Mouse (Mus musculus): ENCODE results near the gene Ust. TPM values are rescaled to one million over a fixed set of nuclear protein-coding genes. Genes with fewer than 3 reads are reported as not detected.

Ust gene
- polyA plus RNA-seq, 1 experiment from 2014 or later = 4.1 TPM

GRCm38 (mm10) chr10:8199026-8199756, 319.4 kb downstream of the Ust start:
- no peaks in the 10 kb centered on the region for H3K36me3 ChIP-seq
- no peak overlapping the region for H3K27ac ChIP-seq
- WGBS = 93% methylated on average over 9 of the region's 9 CpGs
- H3K4me2 ChIP-seq = no peak overlapping the region
- no peak overlapping the region for H3K9ac ChIP-seq
- no peaks in the 10 kb centered on the region for H3K9me3 ChIP-seq
- ATAC-seq (ENCODE audit: low FRiP score) = no peak
- H3K4me1 ChIP-seq (replicated peaks) = peaks cover 7% of the 10 kb centered on the region; the same call in 1 of the 2 replicates
- H3K4me3 ChIP-seq = no peak overlapping the region
- no peaks in the 10 kb centered on the region for H3K27me3 ChIP-seq

GRCm38 (mm10) chr10:8197661-8198060, 321.0 kb downstream of the Ust start:
- peaks cover 7% of the 10 kb centered on the region; the same call in 1 of the 2 replicates for H3K4me1 ChIP-seq (replicated peaks)
- no peaks in the 10 kb centered on the region for H3K9me3 ChIP-seq
- H3K4me2 ChIP-seq = no peak overlapping the region
- no peaks in the 10 kb centered on the region for H3K36me3 ChIP-seq
- H3K27me3 ChIP-seq = no peaks in the 10 kb centered on the region
- 56% methylated on average over 2 of the region's 2 CpGs for WGBS
- H3K4me3 ChIP-seq = no peak overlapping the region
- H3K27ac ChIP-seq = no peak overlapping the region
- ATAC-seq (ENCODE audit: low FRiP score) = no peak
- no peak overlapping the region for H3K9ac ChIP-seq

GRCm38 (mm10) chr10:8196300-8196699, 322.3 kb downstream of the Ust start:
- no peak overlapping the region for H3K4me3 ChIP-seq
- peaks cover 7% of the 10 kb centered on the region; the same call in 1 of the 2 replicates for H3K4me1 ChIP-seq (replicated peaks)
- no peak overlapping the region for H3K9ac ChIP-seq
- H3K27me3 ChIP-seq = no peaks in the 10 kb centered on the region
- H3K9me3 ChIP-seq = no peaks in the 10 kb centered on the region
- H3K27ac ChIP-seq = no peak overlapping the region
- peak; percentile 90 for ATAC-seq (ENCODE audit: low FRiP score)
- H3K4me2 ChIP-seq = no peak overlapping the region
- 3% methylated on average over 2 of the region's 2 CpGs for WGBS
- no peaks in the 10 kb centered on the region for H3K36me3 ChIP-seq

GRCm38 (mm10) chr10:8195730-8196129, 322.9 kb downstream of the Ust start:
- H3K27ac ChIP-seq = no peak overlapping the region
- 54% methylated on average over 6 of the region's 6 CpGs for WGBS
- H3K9ac ChIP-seq = no peak overlapping the region
- no peak overlapping the region for H3K4me2 ChIP-seq
- no peaks in the 10 kb centered on the region for H3K36me3 ChIP-seq
- ATAC-seq (ENCODE audit: low FRiP score) = peak; percentile 34; the same call in 1 of the 2 replicates
- peaks cover 7% of the 10 kb centered on the region; the same call in 1 of the 2 replicates for H3K4me1 ChIP-seq (replicated peaks)
- H3K27me3 ChIP-seq = no peaks in the 10 kb centered on the region
- H3K9me3 ChIP-seq = no peaks in the 10 kb centered on the region
- H3K4me3 ChIP-seq = no peak overlapping the region

- WGBS = 89% methylated on average over 5 of the region's 5 CpGs
- no peak for ATAC-seq (ENCODE audit: low FRiP score)
Observed at GRCm38 (mm10) chr10:8189331-8189981, 329.2 kb downstream of the Ust start.

GRCm38 (mm10) chr10:8185586-8185985, 333.0 kb downstream of the Ust start:
- H3K4me2 ChIP-seq = no peak overlapping the region
- no peaks in the 10 kb centered on the region for H3K9me3 ChIP-seq
- H3K27ac ChIP-seq = no peak overlapping the region
- no peak overlapping the region for H3K4me3 ChIP-seq
- H3K4me1 ChIP-seq (replicated peaks) = no peaks in the 10 kb centered on the region
- 91% methylated on average over 4 of the region's 4 CpGs for WGBS
- ATAC-seq (ENCODE audit: low FRiP score) = no peak
- no peaks in the 10 kb centered on the region for H3K36me3 ChIP-seq
- no peak overlapping the region for H3K9ac ChIP-seq
- no peaks in the 10 kb centered on the region for H3K27me3 ChIP-seq

More at GRCm38 (mm10) chr10:8189331-8189981, 329.2 kb downstream of the Ust start:
- no peaks in the 10 kb centered on the region for H3K4me1 ChIP-seq (replicated peaks)
- H3K9me3 ChIP-seq = no peaks in the 10 kb centered on the region
- no peak overlapping the region for H3K27ac ChIP-seq
- H3K4me3 ChIP-seq = no peak overlapping the region
- H3K36me3 ChIP-seq = no peaks in the 10 kb centered on the region
- no peak overlapping the region for H3K9ac ChIP-seq
- H3K4me2 ChIP-seq = no peak overlapping the region
- no peaks in the 10 kb centered on the region for H3K27me3 ChIP-seq

- WGBS = 72% methylated on average over 9 of the region's 9 CpGs
- Histone ChIP-seq H3K9ac (no peak overlapping the region), H3K4me1 (replicated peaks) (no peaks in the 10 kb centered on the region), H3K36me3 (no peaks in the 10 kb centered on the region), H3K4me3 (no peak overlapping the region), H3K27me3 (no peaks in the 10 kb centered on the region), H3K27ac (no peak overlapping the region), H3K4me2 (no peak overlapping the region), H3K9me3 (no peaks in the 10 kb centered on the region)
- no peak for ATAC-seq (ENCODE audit: low FRiP score)
Observed at GRCm38 (mm10) chr10:8184711-8185110, 333.9 kb downstream of the Ust start.

GRCm38 (mm10) chr10:8183171-8183570, 335.5 kb downstream of the Ust start:
- no peak for ATAC-seq (ENCODE audit: low FRiP score)
- no peak overlapping the region for H3K4me2 ChIP-seq
- H3K36me3 ChIP-seq = no peaks in the 10 kb centered on the region
- H3K4me3 ChIP-seq = no peak overlapping the region
- H3K27me3 ChIP-seq = no peaks in the 10 kb centered on the region
- no peak overlapping the region for H3K9ac ChIP-seq
- H3K9me3 ChIP-seq = no peaks in the 10 kb centered on the region
- no peak overlapping the region for H3K27ac ChIP-seq
- WGBS = 63% methylated on average over 7 of the region's 7 CpGs
- no peaks in the 10 kb centered on the region for H3K4me1 ChIP-seq (replicated peaks)

GRCm38 (mm10) chr10:8181596-8182185, 336.9 kb downstream of the Ust start:
- Histone ChIP-seq H3K27me3 (no peaks in the 10 kb centered on the region), H3K36me3 (no peaks in the 10 kb centered on the region), H3K9me3 (no peaks in the 10 kb centered on the region), H3K9ac (no peak overlapping the region), H3K4me1 (replicated peaks) (peaks cover 10% of the 10 kb centered on the region), H3K4me2 (no peak overlapping the region), H3K4me3 (no peak overlapping the region), H3K27ac (no peak overlapping the region)
- 82% methylated on average over 4 of the region's 4 CpGs for WGBS
- ATAC-seq (ENCODE audit: low FRiP score) = no peak

GRCm38 (mm10) chr10:8177618-8178017, 341.0 kb downstream of the Ust start:
- Histone ChIP-seq H3K4me2 (no peak overlapping the region), H3K9me3 (no peaks in the 10 kb centered on the region), H3K36me3 (no peaks in the 10 kb centered on the region), H3K9ac (no peak overlapping the region), H3K4me1 (replicated peaks) (peaks cover 33% of the 10 kb centered on the region), H3K27ac (peak overlapping the region; percentile 61; the same call in 1 of the 2 replicates), H3K4me3 (no peak overlapping the region), H3K27me3 (no peaks in the 10 kb centered on the region)
- ATAC-seq (ENCODE audit: low FRiP score) = no peak
- WGBS = 73% methylated on average over 5 of the region's 5 CpGs

GRCm38 (mm10) chr10:8176351-8177053, 342.1 kb downstream of the Ust start:
- ATAC-seq (ENCODE audit: low FRiP score) = peak; percentile 33; the same call in 1 of the 2 replicates
- Histone ChIP-seq H3K4me3 (no peak overlapping the region), H3K9ac (no peak overlapping the region), H3K4me1 (replicated peaks) (peaks cover 33% of the 10 kb centered on the region), H3K27ac (peak overlapping the region; percentile 61), H3K4me2 (no peak overlapping the region), H3K9me3 (no peaks in the 10 kb centered on the region), H3K36me3 (no peaks in the 10 kb centered on the region), H3K27me3 (no peaks in the 10 kb centered on the region)
- 32% methylated on average over 13 of the region's 13 CpGs for WGBS

GRCm38 (mm10) chr10:8176008-8176350, 342.6 kb downstream of the Ust start:
- Histone ChIP-seq H3K27ac (peak overlapping the region; percentile 61), H3K36me3 (no peaks in the 10 kb centered on the region), H3K4me2 (no peak overlapping the region), H3K4me3 (no peak overlapping the region), H3K4me1 (replicated peaks) (peaks cover 33% of the 10 kb centered on the region), H3K9ac (no peak overlapping the region), H3K9me3 (no peaks in the 10 kb centered on the region), H3K27me3 (no peaks in the 10 kb centered on the region)
- peak; percentile 50; the same call in 1 of the 2 replicates for ATAC-seq (ENCODE audit: low FRiP score)
- 53% methylated on average over 3 of the region's 3 CpGs for WGBS

Data from hindbrain, embryonic 13.5 days (tissue).